Mouse (Mus musculus): ENCODE results near the gene Hmgb1.

Hmgb1 gene

GRCm38 (mm10) chr5:148996709-148997037 lies 187.6 kb downstream of the Hmgb1 start:
- no peak for DNase-seq (ENCODE audit: low spot score)

Data from urinary bladder, postnatal 10 days (tissue).